Mouse (Mus musculus): ENCODE results near the gene Cbl.

The Cbl gene

DNA sequence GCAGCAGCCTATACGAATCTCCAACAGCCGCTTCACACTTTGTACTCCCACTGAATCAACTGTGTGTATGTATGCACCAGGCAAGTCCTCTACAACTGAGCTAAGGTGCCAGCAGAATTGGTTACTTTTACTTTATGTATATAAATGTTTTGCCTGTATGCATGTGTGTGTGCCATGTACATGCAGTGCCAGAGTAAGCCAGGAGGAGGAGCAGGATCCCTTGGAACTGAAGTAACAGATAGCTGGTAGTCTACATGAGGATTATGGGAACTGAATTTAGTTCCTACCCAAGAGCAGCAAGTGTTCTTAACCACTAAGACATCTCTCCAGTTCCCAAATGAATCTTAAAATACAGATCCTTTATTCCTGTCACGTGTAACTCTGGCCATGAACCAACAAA is 51.6 kb downstream of the Cbl start:
- DNase-seq (ENCODE audit: low spot score) = no peak

DNA sequence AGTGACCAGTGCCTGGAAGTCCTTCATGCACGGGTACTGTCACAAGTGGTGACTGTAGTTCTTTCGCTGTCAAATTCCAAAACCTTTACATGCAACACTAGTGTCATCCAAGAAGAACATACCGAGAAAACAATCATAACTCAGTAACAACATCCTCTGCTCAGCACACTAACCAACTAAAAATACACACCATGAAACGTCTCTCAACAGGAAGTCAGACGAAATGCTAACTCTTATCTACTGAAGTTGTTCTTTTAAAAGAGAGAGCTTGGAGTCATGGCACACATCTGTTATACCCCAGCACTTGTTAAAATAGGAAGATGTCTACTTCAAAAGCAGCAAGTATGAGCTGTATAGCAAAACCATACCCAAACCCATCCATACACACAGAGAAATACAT is 52.3 kb downstream of the Cbl start:
- no peak for DNase-seq (ENCODE audit: low spot score)

GRCm38 (mm10) chr9:44178811-44179210 is 55.0 kb downstream of the Cbl start:
- no peak for DNase-seq (ENCODE audit: low spot score)

DNA sequence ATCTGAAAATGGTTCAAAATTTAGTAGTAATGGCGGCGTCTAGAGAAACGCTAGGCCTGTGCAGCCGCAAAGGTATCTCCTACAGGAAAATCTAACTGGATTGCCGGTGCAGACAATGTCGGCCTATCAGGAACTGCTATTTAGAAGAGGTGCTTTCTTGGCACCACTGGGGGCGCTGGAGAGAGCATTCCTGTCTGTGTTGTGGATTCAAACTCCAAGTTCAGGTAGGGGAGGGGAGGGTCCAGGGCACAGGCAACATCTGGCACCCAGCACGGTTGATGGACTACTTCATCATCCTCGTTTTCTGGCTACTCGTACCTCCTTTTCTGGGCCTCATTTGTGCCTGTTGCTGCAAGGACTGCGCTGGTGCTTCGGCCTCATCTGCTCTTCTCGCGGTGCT is 55.5 kb downstream of the Cbl start:
- peak; percentile 12 for DNase-seq (ENCODE audit: low spot score)

DNA sequence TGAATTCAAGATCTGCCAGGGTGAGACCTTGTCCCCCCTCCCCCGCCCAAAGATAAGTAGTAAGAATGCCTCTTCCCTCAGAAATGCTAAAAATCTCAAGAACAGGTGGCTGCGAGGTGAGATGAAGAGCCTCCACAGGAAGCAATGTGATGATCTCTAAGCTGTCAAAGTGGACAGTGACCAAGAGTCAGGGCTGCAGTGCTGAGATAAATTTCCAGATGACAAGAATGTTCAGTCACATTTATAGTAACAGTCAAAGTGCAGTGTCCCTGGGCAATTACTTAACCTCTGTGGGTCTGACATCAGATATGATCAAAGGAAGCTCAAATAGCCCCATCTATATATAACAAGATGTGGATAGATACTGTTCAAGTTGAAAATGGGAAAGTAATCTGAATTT is 56.4 kb downstream of the Cbl start:
- DNase-seq (ENCODE audit: low spot score) = no peak

DNA sequence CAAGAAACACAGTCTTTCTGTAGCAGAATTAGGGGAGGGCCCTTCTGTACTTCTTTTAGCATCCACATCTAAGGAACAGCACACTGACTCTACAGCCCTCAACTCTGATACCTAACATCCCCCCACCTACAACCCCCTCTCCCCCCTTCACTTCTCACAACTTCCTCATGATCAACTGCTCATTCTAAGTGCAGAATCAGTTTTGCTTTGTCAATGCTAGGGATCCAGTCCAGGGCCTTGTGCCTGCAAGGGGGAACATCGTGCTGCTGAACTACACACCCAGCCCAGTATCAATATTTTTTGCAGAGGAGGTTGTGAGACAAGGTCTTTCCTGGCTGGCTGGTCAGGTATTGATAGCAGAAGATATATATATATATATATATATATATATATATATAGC is 57.9 kb downstream of the Cbl start:
- no peak for DNase-seq (ENCODE audit: low spot score)

DNA sequence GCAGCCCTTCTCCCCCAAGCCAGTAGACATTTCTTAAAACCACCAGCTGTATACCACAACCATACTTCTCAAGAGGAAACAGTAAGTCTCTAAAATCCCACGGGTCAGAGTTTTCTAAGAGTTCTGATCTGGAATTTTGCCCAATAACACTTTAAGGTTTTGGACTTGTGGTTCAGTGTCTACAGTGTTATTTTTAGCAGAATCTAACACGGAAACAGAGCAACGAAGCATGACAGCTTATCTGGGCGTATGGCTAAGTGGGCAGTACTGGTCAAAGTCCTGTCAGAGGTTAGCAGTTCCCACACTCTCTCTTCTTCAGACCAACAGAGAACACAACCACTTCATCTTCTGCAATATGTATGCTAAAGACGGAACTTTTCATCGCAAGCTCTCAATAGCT is 58.3 kb downstream of the Cbl start:
- DNase-seq (ENCODE audit: low spot score) = no peak

DNA sequence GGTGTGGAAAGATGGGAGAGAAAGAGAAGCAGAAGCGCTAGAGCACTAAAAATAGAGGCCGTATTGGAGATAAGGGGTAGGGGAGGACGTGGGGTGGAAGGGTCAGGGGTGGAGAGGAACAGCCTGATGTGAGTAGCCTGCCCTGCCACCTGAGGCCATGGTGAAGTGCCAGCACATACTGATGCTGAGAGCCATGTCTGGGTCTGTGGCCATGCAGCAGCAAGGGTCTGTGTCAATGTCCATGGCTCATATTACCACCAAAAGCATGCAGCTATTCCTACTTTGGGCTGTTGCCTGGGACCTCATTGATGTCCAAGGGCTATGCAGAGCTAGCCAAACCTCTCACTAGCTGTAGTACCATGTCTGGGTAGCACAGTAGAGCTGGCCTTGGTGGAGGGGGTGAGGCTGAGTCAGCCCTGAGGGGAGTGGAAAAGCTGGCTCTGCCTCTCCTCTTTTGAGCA is 63.1 kb downstream of the Cbl start:
- no peak for DNase-seq (ENCODE audit: low spot score)

DNA sequence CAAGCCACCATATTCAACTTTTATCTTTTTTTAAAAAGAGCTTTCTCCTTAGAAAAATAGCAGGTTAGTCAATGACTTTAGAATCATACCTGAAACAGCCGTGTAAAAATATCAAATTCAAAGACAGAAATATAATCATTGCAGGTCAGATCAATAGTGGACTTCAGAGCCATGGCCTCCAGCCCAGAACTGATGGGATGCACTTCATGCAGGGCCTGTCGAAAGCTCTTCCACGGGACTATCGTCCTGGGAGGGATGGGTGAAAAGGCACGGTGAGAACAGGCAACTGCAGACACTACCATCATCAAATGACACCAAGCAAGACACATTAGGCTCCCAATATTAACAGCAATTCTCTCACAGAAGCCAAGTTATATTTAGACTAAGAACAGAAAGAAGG is 64.9 kb downstream of the Cbl start:
- DNase-seq (ENCODE audit: low spot score) = no peak

GRCm38 (mm10) chr9:44159886-44160285 is 74.0 kb downstream of the Cbl start:
- no peak for DNase-seq (ENCODE audit: low spot score)

DNA sequence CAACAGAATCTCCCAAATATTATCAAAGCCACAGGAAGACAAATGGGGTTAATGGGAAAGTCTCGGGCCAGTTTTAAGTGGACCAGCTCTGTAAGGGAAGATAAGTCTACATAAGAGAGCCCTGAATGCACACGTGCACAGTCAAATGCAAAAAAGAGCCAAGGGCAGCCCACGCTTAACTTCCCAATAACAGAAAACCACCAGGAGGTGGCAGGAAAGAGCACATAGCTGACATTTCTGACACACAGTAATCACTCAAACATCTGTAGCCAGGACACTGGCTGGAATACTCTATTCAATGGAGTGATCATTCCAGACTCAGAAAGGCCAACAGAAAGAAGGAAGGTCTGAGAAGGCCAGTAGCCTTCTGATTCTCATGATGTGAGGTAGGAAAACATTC is 86.6 kb downstream of the Cbl start:
- DNase-seq (ENCODE audit: low spot score) = no peak

DNA sequence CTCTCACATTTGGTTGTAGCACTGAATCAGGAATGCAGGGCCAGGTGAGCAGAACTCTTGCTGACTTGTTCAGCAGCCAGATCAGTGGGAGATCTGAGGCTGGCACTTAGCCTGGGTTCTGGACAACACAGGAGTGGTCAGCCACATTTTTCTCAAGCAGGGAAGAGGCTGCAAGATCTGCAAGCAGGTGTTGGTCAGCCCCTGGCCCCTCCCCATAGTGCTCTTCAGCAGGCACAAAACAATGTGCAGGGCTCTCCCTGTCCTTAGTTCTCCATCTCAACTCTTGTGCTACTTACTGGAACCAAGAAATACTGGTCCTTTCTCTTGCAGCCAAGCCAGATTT is 89.2 kb downstream of the Cbl start:
- DNase-seq (ENCODE audit: low spot score) = no peak

DNA sequence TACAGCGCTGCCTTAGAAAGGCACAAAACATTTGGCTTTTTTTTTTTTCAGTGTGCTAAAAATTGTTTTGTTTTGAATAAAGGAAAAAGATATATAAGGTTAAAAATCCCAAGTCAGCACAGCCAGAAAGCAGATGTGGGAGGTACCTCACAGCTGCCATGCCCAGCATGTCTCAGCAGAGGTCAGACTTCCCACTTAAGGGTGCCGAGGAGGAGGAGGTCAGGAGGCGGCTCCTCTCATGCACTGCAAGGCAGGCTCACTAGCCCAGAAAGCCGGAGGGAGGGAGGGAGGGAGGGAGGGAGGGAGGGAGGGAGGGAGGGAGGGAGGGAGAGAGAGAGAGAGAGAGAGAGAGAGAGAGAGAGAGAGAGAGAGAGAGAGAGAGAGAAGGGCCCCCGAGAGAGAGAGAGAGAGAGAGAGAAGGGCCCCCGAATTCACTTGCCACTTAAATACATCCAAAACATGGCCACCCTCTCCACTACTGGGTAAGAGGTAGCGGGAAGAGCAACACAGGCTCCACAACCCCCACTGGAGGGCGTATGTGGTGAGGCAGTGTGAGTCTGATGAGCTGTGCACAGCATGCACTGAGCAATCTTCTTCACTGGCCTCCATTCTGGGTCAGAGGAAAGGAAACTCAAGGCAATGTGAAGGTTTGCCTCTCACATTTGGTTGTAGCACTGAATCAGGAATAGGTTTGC is 89.7 kb downstream of the Cbl start:
- DNase-seq (ENCODE audit: low spot score) = peak; percentile 53

DNA sequence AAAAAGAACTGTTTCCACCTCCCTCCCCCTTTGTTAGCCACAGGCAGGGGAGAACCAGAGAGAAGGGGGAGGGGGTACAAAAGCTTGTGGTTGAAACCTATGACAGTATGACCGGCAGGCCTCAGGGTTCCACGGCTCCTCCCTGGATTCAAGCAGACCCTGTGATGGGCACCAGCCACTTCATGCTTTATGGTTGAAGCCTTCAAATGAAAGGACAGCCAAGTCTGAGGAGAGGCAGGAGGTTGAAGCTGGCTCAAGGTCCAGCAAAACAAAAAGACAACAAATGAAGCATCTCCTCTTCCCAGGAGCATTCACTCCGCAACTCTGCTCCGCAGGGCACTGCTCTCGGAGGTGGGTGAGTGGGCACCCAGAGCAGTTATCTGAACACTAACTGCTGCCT is 90.4 kb downstream of the Cbl start:
- DNase-seq (ENCODE audit: low spot score) = no peak

- no peak for DNase-seq (ENCODE audit: low spot score)
These were observed 91.9 kb downstream of the Cbl start for GRCm38 (mm10) chr9:44141951-44142350.

DNA sequence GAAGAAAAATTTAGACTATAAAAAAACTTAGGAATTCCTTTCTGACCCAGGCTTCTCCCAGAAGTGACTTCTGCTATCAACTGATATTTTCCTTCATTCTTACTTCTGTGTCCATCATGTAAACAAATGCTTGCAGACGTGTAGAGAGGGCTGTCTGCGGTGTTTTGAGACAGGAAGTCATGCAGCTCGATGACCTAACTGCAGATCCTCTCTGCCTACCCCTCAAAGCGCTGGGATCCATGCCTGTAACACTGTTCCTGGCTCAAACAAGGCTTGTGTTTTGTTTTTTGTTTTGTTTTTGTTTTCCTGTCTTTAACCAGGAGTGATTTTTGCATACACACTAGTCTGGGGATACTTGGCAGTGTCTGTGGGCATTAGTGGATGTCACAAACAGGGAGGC is 96.0 kb downstream of the Cbl start:
- DNase-seq (ENCODE audit: low spot score) = no peak

- DNase-seq (ENCODE audit: low spot score) = no peak
These were observed 98.0 kb downstream of the Cbl start for GRCm38 (mm10) chr9:44135731-44136411.

DNA sequence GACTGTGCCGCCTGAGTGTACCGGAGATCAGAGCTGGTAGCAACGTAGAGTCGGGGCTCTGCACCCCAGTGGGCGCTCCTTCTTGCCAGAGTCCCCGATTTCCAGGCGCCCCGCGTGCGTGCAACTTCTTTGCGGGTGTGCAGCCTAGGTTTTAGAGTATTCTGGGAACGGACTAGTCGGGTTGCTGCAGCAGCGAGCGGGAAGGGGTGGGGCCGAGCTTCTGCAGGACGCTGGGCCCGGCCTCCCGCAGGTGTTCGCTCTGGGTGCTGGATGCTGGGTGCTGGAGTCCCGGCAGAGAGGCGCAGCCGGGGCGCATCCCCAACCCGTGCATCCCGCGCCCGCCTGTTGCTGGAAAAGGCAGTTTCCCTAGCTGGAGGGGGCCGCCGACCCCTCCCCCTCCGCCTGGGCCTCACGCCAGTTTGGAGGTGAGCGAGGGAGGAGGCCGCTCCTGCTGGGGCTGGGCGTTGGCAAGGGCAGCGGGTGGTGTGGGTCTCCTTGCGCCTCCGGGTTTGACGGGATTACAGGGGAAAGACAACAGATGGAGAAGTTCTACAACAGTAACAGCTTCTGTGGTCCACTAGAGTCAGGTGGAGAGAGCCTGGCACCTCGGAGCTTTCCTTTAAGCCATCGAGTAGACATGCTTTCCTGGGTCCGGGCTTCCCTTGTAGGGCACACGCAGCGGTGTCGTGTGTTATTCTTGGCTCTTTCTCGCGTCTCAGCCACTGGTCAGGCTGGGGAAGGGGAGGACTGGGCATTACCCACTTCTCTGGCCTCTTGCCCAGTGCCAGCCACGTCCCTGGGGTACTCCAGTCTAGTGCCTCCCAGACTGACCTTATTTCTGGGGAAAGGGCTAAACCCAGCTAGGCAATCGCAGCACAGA is 98.8 kb downstream of the Cbl start:
- DNase-seq (ENCODE audit: low spot score) = peak; percentile 59

DNA sequence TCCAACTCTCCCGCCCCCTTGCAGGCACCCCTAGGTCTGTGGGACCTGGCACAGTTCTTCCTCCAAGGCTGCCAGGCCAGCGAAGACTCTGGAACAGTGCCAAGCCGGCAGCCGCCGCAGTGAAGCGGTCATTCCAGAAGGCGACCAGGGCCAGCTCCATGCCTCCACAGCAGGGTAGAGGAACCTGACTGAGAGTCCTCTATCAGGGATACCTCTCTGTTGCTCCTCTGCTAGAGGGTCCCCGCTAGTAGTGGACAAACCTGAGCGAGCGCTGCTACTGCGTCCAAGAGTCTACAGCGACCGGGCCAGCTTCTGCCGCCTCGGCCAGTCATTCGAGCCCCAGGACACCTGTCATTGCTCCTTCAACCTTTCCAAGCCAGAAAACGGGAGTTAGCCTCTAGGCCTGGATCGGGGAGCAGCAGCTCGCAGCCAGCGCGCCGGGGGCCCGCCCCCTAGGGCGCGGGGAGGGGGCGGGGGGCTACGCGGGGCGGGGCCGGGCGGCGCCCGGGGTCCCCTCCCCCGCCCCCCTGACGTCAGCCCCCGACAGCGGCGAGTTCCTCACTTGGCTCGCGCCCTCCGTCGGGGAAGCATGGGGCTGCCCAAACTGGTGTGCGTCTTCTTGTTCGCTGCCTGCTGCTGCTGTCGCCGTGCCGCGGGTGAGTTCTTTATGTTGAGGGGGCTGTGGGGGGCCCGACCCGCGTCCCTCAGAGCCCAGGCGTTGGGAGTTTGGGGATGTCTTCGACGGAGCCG is 99.6 kb downstream of the Cbl start, which contains the start of gene Mcam:
Mcam (plus strand) TSS at position 369 of the 750 bp plus-strand sequence.
- peak; percentile 79 for DNase-seq (ENCODE audit: low spot score)

- DNase-seq (ENCODE audit: low spot score) = no peak
These were observed 100.6 kb downstream of the Cbl start for GRCm38 (mm10) chr9:44133287-44133686.

DNA sequence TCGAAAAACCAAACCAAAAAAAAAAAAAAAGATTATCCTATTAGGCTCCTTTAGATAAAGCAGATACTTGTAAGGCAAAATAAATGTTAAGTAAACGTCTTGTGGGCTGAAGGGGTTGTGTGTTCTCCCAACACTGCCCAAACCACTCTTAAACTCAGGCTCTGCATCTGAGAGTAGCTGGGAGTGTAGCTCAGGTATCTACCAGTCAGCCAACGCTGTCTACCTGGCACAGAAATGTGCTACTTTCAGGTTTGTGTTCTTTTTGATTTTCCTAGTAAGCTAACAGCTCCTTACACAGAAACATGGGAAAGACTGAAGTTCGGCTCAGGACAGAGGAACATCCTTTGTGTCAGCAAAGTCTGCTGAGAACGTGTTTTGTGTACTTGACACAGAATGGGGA is 101.6 kb downstream of the Cbl start:
- no peak for DNase-seq (ENCODE audit: low spot score)

DNA sequence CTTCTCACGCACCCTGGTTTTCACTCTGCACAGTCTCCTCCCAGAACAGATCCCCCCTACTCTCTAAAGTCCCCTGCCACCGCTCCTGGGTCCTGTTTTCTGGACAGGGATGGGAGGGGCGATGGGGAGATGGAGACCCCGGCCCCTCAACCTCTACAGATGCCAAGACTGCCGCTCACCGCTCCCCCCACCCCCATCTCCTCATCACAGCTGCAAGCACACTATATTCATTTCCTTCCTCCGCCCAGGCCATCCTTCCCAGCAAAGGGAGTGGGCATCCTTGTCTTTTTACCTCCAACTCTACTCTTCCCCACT is 102.6 kb downstream of the Cbl start:
- DNase-seq (ENCODE audit: low spot score) = no peak
